Mouse (Mus musculus): Measurements from ENCODE around the gene Tex13b.
"Not testable (repeated sequence)": the region's sequence is repeated elsewhere in the genome, so short reads cannot be mapped to it uniquely, and the experiment has no call there.

Gene Tex13b

GRCm38 (mm10) chrX:140813312-140814006 lies at the start of gene Tex13b:
Tex13b (minus strand) TSS chrX:140813433.
- in situ Hi-C loops (cut with MboI; ENCODE audit: low pct_unique_long_range_greater_than_20kb in 1 of 2, low sequenced_read_pairs in 2 of 2, unreplicated experiment in 1 of 2): no loop called here

- in situ Hi-C loops (cut with MboI; ENCODE audit: low pct_unique_long_range_greater_than_20kb in 1 of 2, low sequenced_read_pairs in 2 of 2, unreplicated experiment in 1 of 2): no loop called here
These were observed 49.5 kb upstream of the Tex13b start for GRCm38 (mm10) chrX:140862760-140863159.

GRCm38 (mm10) chrX:140857445-140857844 lies 44.2 kb upstream of the Tex13b start:
- in situ Hi-C loops (cut with MboI; ENCODE audit: low pct_unique_long_range_greater_than_20kb in 1 of 2, low sequenced_read_pairs in 2 of 2, unreplicated experiment in 1 of 2): no loop called here

GRCm38 (mm10) chrX:140857040-140857439 lies 43.8 kb upstream of the Tex13b start:
- in situ Hi-C loops (cut with MboI; ENCODE audit: low pct_unique_long_range_greater_than_20kb in 1 of 2, low sequenced_read_pairs in 2 of 2, unreplicated experiment in 1 of 2): not testable (repeated sequence)

- in situ Hi-C loops (cut with MboI; ENCODE audit: low pct_unique_long_range_greater_than_20kb in 1 of 2, low sequenced_read_pairs in 2 of 2, unreplicated experiment in 1 of 2): no loop called here
These were observed 41.3 kb upstream of the Tex13b start for GRCm38 (mm10) chrX:140854561-140854960.

GRCm38 (mm10) chrX:140845401-140845800 lies 32.2 kb upstream of the Tex13b start:
- in situ Hi-C loops (cut with MboI; ENCODE audit: low pct_unique_long_range_greater_than_20kb in 1 of 2, low sequenced_read_pairs in 2 of 2, unreplicated experiment in 1 of 2): loop anchor here in 1 of 2 experiments (25.0 kb wide), 1 partner anchor 358 kb away; no protein-coding TSS in a partner anchor

- in situ Hi-C loops (cut with MboI; ENCODE audit: low pct_unique_long_range_greater_than_20kb in 1 of 2, low sequenced_read_pairs in 2 of 2, unreplicated experiment in 1 of 2): loop anchor here in 1 of 2 experiments (25.0 kb wide), 1 partner anchor 353 kb away; no protein-coding TSS in a partner anchor
These were observed 26.7 kb upstream of the Tex13b start for GRCm38 (mm10) chrX:140839887-140840286.

GRCm38 (mm10) chrX:140838077-140838476 lies 24.8 kb upstream of the Tex13b start:
- in situ Hi-C loops (cut with MboI; ENCODE audit: low pct_unique_long_range_greater_than_20kb in 1 of 2, low sequenced_read_pairs in 2 of 2, unreplicated experiment in 1 of 2): loop anchor here in 1 of 2 experiments (25.0 kb wide), 1 partner anchor 351 kb away; no protein-coding TSS in a partner anchor

GRCm38 (mm10) chrX:140831706-140832105 lies 18.5 kb upstream of the Tex13b start:
- in situ Hi-C loops (cut with MboI; ENCODE audit: low pct_unique_long_range_greater_than_20kb in 1 of 2, low sequenced_read_pairs in 2 of 2, unreplicated experiment in 1 of 2): loop anchor here in 1 of 2 experiments (25.0 kb wide), 1 partner anchor 344 kb away; no protein-coding TSS in a partner anchor

GRCm38 (mm10) chrX:140822295-140822694 lies 9.1 kb upstream of the Tex13b start:
- in situ Hi-C loops (cut with MboI; ENCODE audit: low pct_unique_long_range_greater_than_20kb in 1 of 2, low sequenced_read_pairs in 2 of 2, unreplicated experiment in 1 of 2): no loop called here

GRCm38 (mm10) chrX:140805340-140805739 lies 7.9 kb downstream of the Tex13b start:
- in situ Hi-C loops (cut with MboI; ENCODE audit: low pct_unique_long_range_greater_than_20kb in 1 of 2, low sequenced_read_pairs in 2 of 2, unreplicated experiment in 1 of 2): no loop called here

GRCm38 (mm10) chrX:140769794-140770193 lies 43.4 kb downstream of the Tex13b start:
- in situ Hi-C loops (cut with MboI; ENCODE audit: low pct_unique_long_range_greater_than_20kb in 1 of 2, low sequenced_read_pairs in 2 of 2, unreplicated experiment in 1 of 2): no loop called here
